15 mouse cellular contexts compared by ENCODE assay signal in the genomic region with DNA sequence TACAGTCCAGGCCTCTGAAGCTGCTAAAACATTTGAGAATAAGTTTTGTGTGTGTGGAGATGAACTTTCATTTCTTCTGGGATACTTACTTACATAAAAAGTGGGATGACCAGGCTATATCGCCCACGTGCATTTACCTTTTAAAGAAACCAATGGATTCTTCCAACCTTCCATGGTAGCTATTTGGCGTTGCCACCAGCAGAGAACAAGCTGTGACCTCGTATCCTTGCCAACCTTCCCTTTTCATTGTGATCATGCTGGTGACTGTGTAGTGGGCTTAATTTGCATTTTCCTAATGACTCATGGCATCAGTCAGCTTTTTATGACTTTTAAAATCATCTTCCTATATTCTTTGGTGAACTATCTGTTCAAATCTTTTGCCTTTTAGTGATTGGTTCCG.
"Had no signal": no experiment of that assay in that cellular context is flagged by ENCODE, and none has a peak within 500 bp of the region (broad histone marks: within the 10 kb centered on the region; RNA-seq: fewer than 3 reads in every experiment).

No protein-coding gene starts in this region.

- H3K27me3 ChIP-seq: limb, embryonic 15.5 days; midbrain, embryonic 15.5 days had no signal

- H3K9ac ChIP-seq: limb, embryonic 12.5 days; limb, embryonic 15.5 days; liver, embryonic 14.5 days; liver, postnatal 0 days; lung, embryonic 14.5 days; midbrain, embryonic 12.5 days; midbrain, embryonic 15.5 days had no signal

- DNase-seq: left cerebral cortex, postnatal 4 days; right cerebral cortex, adult 18-20 months; right cerebral cortex, postnatal 14 days; right cerebral cortex, postnatal 4 days; thymus, adult 2 months; thymus, postnatal 25 days had no signal

- H3K27ac ChIP-seq: limb, embryonic 12.5 days; limb, embryonic 15.5 days; liver, embryonic 14.5 days; macrophage; stomach, postnatal 0 days had no signal

- H3K36me3 ChIP-seq: limb, embryonic 12.5 days; limb, embryonic 15.5 days; midbrain, embryonic 12.5 days; midbrain, embryonic 15.5 days had no signal

- H3K9me3 ChIP-seq: limb, embryonic 12.5 days; limb, embryonic 15.5 days; midbrain, embryonic 12.5 days; midbrain, embryonic 15.5 days had no signal

- H3K4me3 ChIP-seq: midbrain, embryonic 12.5 days had no signal
